Comparison of ENCODE assay signal across 15 mouse cellular contexts in genomic region chr5:4651167-4651955, GRCm38 (mm10).
DNase-seq lines count a peak whose midpoint lies in the region; ATAC-seq and TF ChIP-seq lines count a peak whose summit lies in the region.
"Had no signal": no experiment of that assay in that cellular context is flagged by ENCODE, and none has a peak within 500 bp of the region (broad histone marks: within the 10 kb centered on the region; RNA-seq: fewer than 3 reads in every experiment).

No protein-coding gene starts in this region.

- H3K27me3 ChIP-seq in hindbrain, embryonic 12.5 days, result no peaks in the 10 kb centered on the region
- no peaks in the 10 kb centered on the region for H3K27me3 ChIP-seq in myocyte (ENCODE audit: control insufficient read depth, insufficient read depth, insufficient read length)
- H3K27me3 ChIP-seq in intestine, embryonic 16.5 days (replicated peaks; ENCODE audit: control insufficient read depth, insufficient read depth, low read length), result no peaks in the 10 kb centered on the region
- H3K27me3 ChIP-seq: liver, embryonic 12.5 days; stomach, embryonic 15.5 days had no signal

- peak overlapping the region; percentile 72 for H3K27ac ChIP-seq in hindbrain, embryonic 12.5 days
- no peak overlapping the region; the same call in 1 of the 2 replicates for H3K27ac ChIP-seq in intestine, embryonic 16.5 days (ENCODE audit: low read length)
- H3K27ac ChIP-seq: heart, embryonic 10.5 days; liver, embryonic 12.5 days; stomach, embryonic 15.5 days had no signal

- peak; percentile 10 for DNase-seq in gastrocnemius, postnatal 14 days
- DNase-seq in gastrocnemius, postnatal 36 days, result no peak
- DNase-seq in brain, embryonic 14.5 days (ENCODE audit: low read depth), result peak; percentile 86
- DNase-seq in left cerebral cortex, postnatal 36 days (ENCODE audit: low spot score in 2 of 2), result no peak
- DNase-seq in layer of hippocampus, adult 11-12 months (ENCODE audit: low spot score), result no peak
- DNase-seq: adrenal gland, postnatal 14 days; kidney, postnatal 25 days; lung, postnatal 36 days; right cerebral cortex, postnatal 25 days had no signal

- 0 out of 2 replicates have a peak overlapping the region, but pooled peaks have one; percentile 4 for H3K4me2 ChIP-seq in hindbrain, embryonic 12.5 days (replicated peaks)
- H3K4me2 ChIP-seq in myocyte (ENCODE audit: low read depth), result peak overlapping the region; percentile 1
- no peak overlapping the region for H3K4me2 ChIP-seq in intestine, embryonic 16.5 days (ENCODE audit: low read depth, low read length)
- H3K4me2 ChIP-seq: liver, embryonic 12.5 days; stomach, embryonic 15.5 days had no signal

- ATAC-seq in hindbrain, embryonic 12.5 days (ENCODE audit: low FRiP score), result peak; percentile 93
- ATAC-seq in intestine, embryonic 16.5 days, result no peak
- ATAC-seq: liver, embryonic 12.5 days had no signal

- no peak for TF ChIP-seq POLR2A in brain, embryonic 14.5 days (IDR thresholded peaks at IDR 0.05; ENCODE audit: borderline replicate concordance, extremely low read depth, insufficient read depth, insufficient read length, poor library complexity, severe bottlenecking)
- TF ChIP-seq POLR2A in myocyte (IDR thresholded peaks at IDR 0.05; ENCODE audit: insufficient read length, low read depth), result no peak

- no peaks in the 10 kb centered on the region for H3K36me3 ChIP-seq in hindbrain, embryonic 12.5 days
- H3K36me3 ChIP-seq in myocyte (ENCODE audit: control insufficient read depth, insufficient read depth), result no peaks in the 10 kb centered on the region
- no peaks in the 10 kb centered on the region for H3K36me3 ChIP-seq in intestine, embryonic 16.5 days (ENCODE audit: control insufficient read depth, insufficient read depth, low read length)
- H3K36me3 ChIP-seq: heart, embryonic 10.5 days; liver, embryonic 12.5 days; stomach, embryonic 15.5 days had no signal

- intact Hi-C loops in gastrocnemius, postnatal 14 days (cut with DNase I; ENCODE audit: low total_unique reads), result no loop called here
- intact Hi-C loops in gastrocnemius, postnatal 36 days (cut with DNase I), result no loop called here
- intact Hi-C loops in left cerebral cortex, postnatal 36 days (cut with DNase I), result no loop called here

- H3K9me3 ChIP-seq in hindbrain, embryonic 12.5 days (replicated peaks), result no peaks in the 10 kb centered on the region
- no peaks in the 10 kb centered on the region for H3K9me3 ChIP-seq in intestine, embryonic 16.5 days (ENCODE audit: control insufficient read depth, low read length)
- H3K9me3 ChIP-seq: heart, embryonic 10.5 days; liver, embryonic 12.5 days; stomach, embryonic 15.5 days had no signal

- no peaks in the 10 kb centered on the region for H3K79me2 ChIP-seq in myocyte (ENCODE audit: control insufficient read depth, insufficient read depth)

- H3K4me1 ChIP-seq in hindbrain, embryonic 12.5 days, result peaks cover 18% of the 10 kb centered on the region
- no peaks in the 10 kb centered on the region; the same call in 1 of the 2 replicates for H3K4me1 ChIP-seq in intestine, embryonic 16.5 days (ENCODE audit: control insufficient read depth, insufficient read depth, low read length)
- H3K4me1 ChIP-seq: heart, embryonic 10.5 days; liver, embryonic 12.5 days; stomach, embryonic 15.5 days had no signal

- no peak overlapping the region for H3K4me3 ChIP-seq in hindbrain, embryonic 12.5 days
- no peak overlapping the region for H3K4me3 ChIP-seq in myocyte
- no peak overlapping the region for H3K4me3 ChIP-seq in intestine, embryonic 16.5 days (ENCODE audit: low read length)
- H3K4me3 ChIP-seq: heart, embryonic 10.5 days; liver, embryonic 12.5 days; stomach, embryonic 15.5 days had no signal

- no peak for TF ChIP-seq CTCF in brain, embryonic 14.5 days (IDR thresholded peaks at IDR 0.05; ENCODE audit: borderline replicate concordance, extremely low read depth, insufficient read depth, insufficient read length)

- H3ac ChIP-seq in myocyte (ENCODE audit: control insufficient read depth, insufficient read length), result no peak overlapping the region

- 31% methylated on average over 6 of the region's 6 CpGs for WGBS in hindbrain, embryonic 12.5 days
- 59% methylated on average over 6 of the region's 6 CpGs for WGBS in intestine, embryonic 16.5 days

- H3K9ac ChIP-seq in hindbrain, embryonic 12.5 days, result no peak overlapping the region
- H3K9ac ChIP-seq in intestine, embryonic 16.5 days (ENCODE audit: low read depth, low read length), result no peak overlapping the region
- H3K9ac ChIP-seq: liver, embryonic 12.5 days; stomach, embryonic 15.5 days had no signal

TF ChIP-seq in myocyte, 11 proteins besides CTCF, POLR2A, EP300 and RAD21:
- peak; percentile 61; the same call in 1 of the 2 replicates for TF ChIP-seq CEBPB (IDR thresholded peaks at IDR 0.05; ENCODE audit: insufficient read depth, poor library complexity, severe bottlenecking)
- no peak for TF ChIP-seq TCF12 (IDR thresholded peaks at IDR 0.05; ENCODE audit: insufficient read depth, poor library complexity, severe bottlenecking)

Comparison
In these comparisons a context has a peak if more than half of its experiments do, and no peak if none do; other contexts are left out.
1. DNase-seq: peak in gastrocnemius, postnatal 14 days (single experiment) and brain, embryonic 14.5 days (single experiment); none in gastrocnemius, postnatal 36 days (0 of 2), left cerebral cortex, postnatal 36 days (0 of 2) and layer of hippocampus, adult 11-12 months (single experiment).